Mouse (Mus musculus) CH12.LX (cell line): ENCODE measurements around the gene Cerkl. TPM values are rescaled to one million over a fixed set of nuclear protein-coding genes. Genes with fewer than 3 reads are reported as not detected.

Experiments
- DNase-seq: peaks from one replicate; pipeline ENCODE4 v3.0.0-alpha.2; 2013; ENCODE audit errors: extremely low read depth
- H3K27ac ChIP-seq: 2 replicates; pipeline ENCODE4 v1.5.1; 2012; ENCODE audit warnings: low read depth, mild to moderate bottlenecking, control low read depth, moderate library complexity; ENCODE audit not compliant: insufficient read depth
- H3K27me3 ChIP-seq: replicated peaks from 2 replicates; pipeline ENCODE3; 2012; ENCODE audit warnings: inconsistent platforms
- H3K36me3 ChIP-seq, 2 experiments: replicated peaks in 1 of 2; 2 replicates each; pipeline versions ENCODE3 to v1.6.1; 2012; ENCODE audit warnings: inconsistent platforms in 1 of 2, low read length in 1 of 2, mild to moderate bottlenecking in 1 of 2, mixed read lengths in 1 of 2, moderate library complexity in 1 of 2; ENCODE audit not compliant: control insufficient read depth in 1 of 2, insufficient read depth in 1 of 2
- H3K4me1 ChIP-seq, 2 experiments: 2 replicates each; pipeline ENCODE4 v1.6.1; 2012; ENCODE audit warnings: inconsistent platforms in 1 of 2, moderate library complexity in 1 of 2; ENCODE audit not compliant: insufficient read depth in 2 of 2, control insufficient read depth in 1 of 2
- H3K4me2 ChIP-seq: 2 replicates; pipeline ENCODE4 v1.6.1; 2012; ENCODE audit warnings: low read depth, mild to moderate bottlenecking, control low read depth; ENCODE audit not compliant: poor library complexity, insufficient read depth, severe bottlenecking
- H3K4me3 ChIP-seq, 3 experiments: fragments of 150-350 bp in 1 of 3; sonication (generic) in 1 of 3; replicated peaks in 1 of 3; 2 replicates each; pipeline versions ENCODE3 to v1.5.1; 2011 to 2012; ENCODE audit warnings: low read depth in 2 of 3, low read length in 2 of 3, mild to moderate bottlenecking in 2 of 3, moderate library complexity in 2 of 3, control low read depth in 1 of 3, improper control_type of control experiment in 1 of 3, inconsistent platforms in 1 of 3, mixed read lengths in 1 of 3; ENCODE audit not compliant: poor library complexity in 1 of 3
- H3K79me2 ChIP-seq: replicated peaks from 2 replicates; pipeline ENCODE4 v1.6.1; 2012; ENCODE audit warnings: mild to moderate bottlenecking, moderate library complexity; ENCODE audit not compliant: control insufficient read depth, poor library complexity, insufficient read depth, severe bottlenecking; ENCODE audit errors: extremely low read depth
- H3K9ac ChIP-seq: 2 replicates; pipeline ENCODE4 v1.6.1; 2012; ENCODE audit warnings: low read depth, mild to moderate bottlenecking, control low read depth, moderate library complexity; ENCODE audit not compliant: insufficient read depth
- H3K9me3 ChIP-seq: replicated peaks from 2 replicates; pipeline ENCODE3; 2012; ENCODE audit warnings: low read length, inconsistent platforms, mixed read lengths
- BHLHE40 ChIP-seq: IDR thresholded peaks from 2 replicates; pipeline ENCODE4 v1.6.1; 2011; ENCODE audit warnings: mild to moderate bottlenecking, low read depth, low read length, improper control_type of control experiment
- CHD1 ChIP-seq: IDR thresholded peaks from 2 replicates; pipeline ENCODE4 v1.6.1; 2012; ENCODE audit warnings: low read depth, low read length, improper control_type of control experiment, inconsistent platforms
- CHD2 ChIP-seq: IDR thresholded peaks from 2 replicates; pipeline ENCODE4 v1.6.1; 2011; ENCODE audit warnings: low read length, improper control_type of control experiment
- CTCF ChIP-seq, 2 experiments: IDR thresholded peaks in 1 of 2; conservative IDR thresholded peaks in 1 of 2; 2 replicates each; pipeline ENCODE4 v1.5.1; 2011 to 2012; ENCODE audit warnings: low read depth in 2 of 2, low read length in 2 of 2, improper control_type of control experiment in 1 of 2, inconsistent platforms in 1 of 2, mild to moderate bottlenecking in 1 of 2, moderate library complexity in 1 of 2
- ETS1 ChIP-seq: conservative IDR thresholded peaks from 2 replicates; pipeline ENCODE4 v1.6.1; 2012; ENCODE audit warnings: low read depth, mild to moderate bottlenecking, inconsistent platforms, low read length, improper control_type of control experiment, moderate library complexity
- GABPA ChIP-seq: IDR thresholded peaks from 2 replicates; pipeline ENCODE4 v1.6.1; 2012; ENCODE audit warnings: low read depth, low read length, improper control_type of control experiment, inconsistent platforms; ENCODE audit not compliant: insufficient replicate concordance
- HCFC1 ChIP-seq: IDR thresholded peaks from 2 replicates; pipeline ENCODE4 v1.6.1; 2012; ENCODE audit warnings: low read depth, mild to moderate bottlenecking, inconsistent platforms, low read length, improper control_type of control experiment
- IRF4 ChIP-seq: IDR thresholded peaks from 2 replicates; pipeline ENCODE4 v1.6.1; 2014; ENCODE audit warnings: low read depth, mild to moderate bottlenecking, inconsistent platforms, low read length, improper control_type of control experiment
- JUN ChIP-seq: IDR thresholded peaks from 2 replicates; pipeline ENCODE4 v1.6.1; 2011; ENCODE audit warnings: low read depth, mild to moderate bottlenecking, low read length, improper control_type of control experiment, moderate library complexity; ENCODE audit not compliant: insufficient read depth
- JUND ChIP-seq: conservative IDR thresholded peaks from 2 replicates; pipeline ENCODE4 v1.6.1; 2011; ENCODE audit warnings: low read depth, low read length, improper control_type of control experiment
- KAT2A ChIP-seq: IDR thresholded peaks from 2 replicates; pipeline ENCODE4 v1.6.1; 2012; ENCODE audit warnings: low read length, improper control_type of control experiment, inconsistent platforms; ENCODE audit not compliant: insufficient replicate concordance
- MAFK ChIP-seq: IDR thresholded peaks from 2 replicates; pipeline ENCODE4 v1.6.1; 2011; ENCODE audit warnings: low read length, improper control_type of control experiment; ENCODE audit not compliant: insufficient replicate concordance
- MAX ChIP-seq: IDR thresholded peaks from 2 replicates; pipeline ENCODE4 v1.6.1; 2011; ENCODE audit warnings: low read length, improper control_type of control experiment
- MEF2A ChIP-seq: IDR thresholded peaks from 2 replicates; pipeline ENCODE4 v1.6.1; 2014; ENCODE audit warnings: low read depth, mild to moderate bottlenecking, inconsistent platforms, low read length, improper control_type of control experiment, borderline replicate concordance
- NELFE ChIP-seq: IDR thresholded peaks from 2 replicates; pipeline ENCODE4 v1.6.1; 2011; ENCODE audit warnings: low read depth, low read length, improper control_type of control experiment
- RAD21 ChIP-seq: IDR thresholded peaks from 2 replicates; pipeline ENCODE4 v1.6.1; 2011; ENCODE audit warnings: low read depth, mild to moderate bottlenecking, low read length, improper control_type of control experiment, moderate library complexity
- RCOR1 ChIP-seq: conservative IDR thresholded peaks from 2 replicates; pipeline ENCODE4 v1.6.1; 2012; ENCODE audit warnings: low read depth, mild to moderate bottlenecking, inconsistent platforms, low read length, improper control_type of control experiment
- SMC3 ChIP-seq: IDR thresholded peaks from 2 replicates; pipeline ENCODE4 v1.6.1; 2011; ENCODE audit warnings: low read depth, low read length, improper control_type of control experiment
- TCF12 ChIP-seq: IDR thresholded peaks from 2 replicates; pipeline ENCODE4 v1.6.1; 2014; ENCODE audit warnings: low read depth, mild to moderate bottlenecking, inconsistent platforms, low read length, improper control_type of control experiment
- USF1 ChIP-seq: IDR thresholded peaks from 2 replicates; pipeline ENCODE4 v1.6.1; 2014; ENCODE audit warnings: low read depth, mild to moderate bottlenecking, inconsistent platforms, low read length, improper control_type of control experiment
- ZC3H11A ChIP-seq: IDR thresholded peaks from 2 replicates; pipeline ENCODE4 v1.6.1; 2012; ENCODE audit warnings: low read depth, mild to moderate bottlenecking, inconsistent platforms, low read length, improper control_type of control experiment
- ZKSCAN1 ChIP-seq: IDR thresholded peaks from 2 replicates; pipeline ENCODE4 v1.6.1; 2012; ENCODE audit warnings: low read depth, inconsistent platforms, low read length, improper control_type of control experiment, borderline replicate concordance
- ZMIZ1 ChIP-seq: IDR thresholded peaks from 2 replicates; pipeline ENCODE4 v1.6.1; 2012; ENCODE audit warnings: low read depth, mild to moderate bottlenecking, inconsistent platforms, low read length, improper control_type of control experiment
- ZNF384 ChIP-seq: IDR thresholded peaks from 2 replicates; pipeline ENCODE4 v1.6.1; 2012; ENCODE audit warnings: low read depth, low read length, improper control_type of control experiment, inconsistent platforms
- dilution Hi-C: fragments of 300-500 bp; cut with MboI; formaldehyde crosslinking; loops from 2 replicates; pipeline ENCODE4 v1.14.3; 2020; ENCODE audit warnings: low sequenced_read_pairs; ENCODE audit not compliant: extremely low pct_unique_long_range_greater_than_20kb, extremely low pct_ligation_motif_present
- in situ Hi-C: fragments of 300-500 bp; cut with MboI; formaldehyde crosslinking; loops from 3 replicates; pipeline ENCODE4 v1.14.3; 2019; ENCODE audit warnings: low sequenced_read_pairs, low pct_ligation_motif_present, low pct_unique_long_range_greater_than_20kb, mixed read lengths
- polyA plus RNA-seq: library from polyadenylated mRNA; unstranded; fragments of >175 nt; gene quantifications from 2 replicates; pipeline ENCODE4 v1.2.1, GENCODE M21; 2012; ENCODE audit warnings: low read depth; ENCODE audit not compliant: insufficient read length
- total RNA-seq, 2 experiments: library from RNA; depleted of rRNA; stranded (reverse); fragments of 300-350 nt in 1 of 2; fragments of >200 nt in 1 of 2; gene quantifications; 2 replicates each; pipeline ENCODE4 v1.2.3; 2012 to 2014

Cerkl gene
- total and polyA plus RNA-seq, 3 experiments: 10.9 to 19.6 (median 15.6) TPM

- H3K4me1 ChIP-seq: peaks cover 0 to 7% of the 10 kb centered on the region in 2 experiments; a peak in 2 of 4 replicates
- H3K4me2 ChIP-seq: no peak overlapping the region
- no peaks in the 10 kb centered on the region for H3K36me3 ChIP-seq
- no peak for TF ChIP-seq JUN
- TF ChIP-seq ZKSCAN1: no peak
- TF ChIP-seq SMC3: no peak
- no peak for TF ChIP-seq BHLHE40
- TF ChIP-seq JUND: no peak
- TF ChIP-seq MAFK: no peak
- TF ChIP-seq CHD1: no peak
- TF ChIP-seq USF1: no peak
- no peak for TF ChIP-seq MEF2A
- no peak for TF ChIP-seq ETS1
- TF ChIP-seq MAX: no peak
- TF ChIP-seq IRF4: no peak
- TF ChIP-seq HCFC1: no peak
- TF ChIP-seq TCF12: no peak
- TF ChIP-seq ZC3H11A: no peak
- TF ChIP-seq ZMIZ1: no peak
- TF ChIP-seq RAD21: no peak
- no peak for TF ChIP-seq CHD2
- no peak for TF ChIP-seq NELFE
- TF ChIP-seq GABPA: no peak
- TF ChIP-seq, all 38 proteins: peak for 0
- no peaks in the 10 kb centered on the region for H3K27me3 ChIP-seq
- no peak overlapping the region for H3K4me3 ChIP-seq
- no peak overlapping the region for H3K27ac ChIP-seq
- dilution Hi-C loops: no loop called here
- DNase-seq: no peak
- no peaks in the 10 kb centered on the region for H3K9me3 ChIP-seq
- no peak overlapping the region for H3K9ac ChIP-seq
- no peaks in the 10 kb centered on the region for H3K79me2 ChIP-seq
- in situ Hi-C loops: no loop called here
These were observed 2.4 kb downstream of the Cerkl start for GRCm38 (mm10) chr2:79453901-79454781.

DNA sequence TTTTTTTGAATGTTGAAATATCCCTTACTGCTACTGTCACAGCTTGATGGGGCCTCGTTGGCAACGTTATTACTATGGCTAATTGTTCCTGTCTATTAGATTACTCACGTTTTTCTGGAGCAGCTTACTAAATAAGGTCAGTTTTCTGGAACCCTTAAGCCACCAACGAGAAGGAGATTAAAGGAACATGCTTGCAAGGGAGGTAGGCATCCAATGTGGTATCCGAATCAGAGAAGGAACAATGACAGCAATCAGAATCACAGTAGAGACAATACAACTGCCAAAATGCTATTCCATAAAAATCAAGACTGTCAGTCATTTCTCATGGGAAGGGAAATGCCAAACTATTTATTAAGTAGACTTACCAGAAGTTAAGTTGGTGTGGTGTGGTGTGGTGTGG is 5.1 kb downstream of the Cerkl start:
- dilution Hi-C loops (no loop called here), in situ Hi-C loops (no loop called here)
- H3K9ac ChIP-seq: no peak overlapping the region
- no peaks in the 10 kb centered on the region for H3K27me3 ChIP-seq
- no peaks in the 10 kb centered on the region for H3K9me3 ChIP-seq
- TF ChIP-seq ZNF384: no peak
- no peak for TF ChIP-seq KAT2A
- TF ChIP-seq HCFC1: no peak
- TF ChIP-seq JUND: no peak
- TF ChIP-seq ETS1: no peak
- no peak for TF ChIP-seq JUN
- no peak for TF ChIP-seq CTCF (conservative IDR thresholded peaks at IDR 0.05 in 1 of 2, IDR thresholded peaks at IDR 0.05 in 1 of 2; ENCODE audit: low read depth in 2 of 2, low read length in 2 of 2)
- TF ChIP-seq RCOR1: no peak
- TF ChIP-seq MEF2A: no peak
- TF ChIP-seq, all 38 proteins: peak for 0
- DNase-seq: no peak
- Histone ChIP-seq H3K4me1 (peaks cover 0 to 22% of the 10 kb centered on the region in 2 experiments; a peak in 2 of 4 replicates), H3K4me2 (no peak overlapping the region), H3K79me2 (no peaks in the 10 kb centered on the region), H3K27ac (no peak overlapping the region), H3K4me3 (no peak overlapping the region), H3K36me3 (no peaks in the 10 kb centered on the region)
